Mouse (Mus musculus): Measurements from ENCODE around the gene Ceacam15.
"Not testable (repeated sequence)": the region's sequence is repeated elsewhere in the genome, so short reads cannot be mapped to it uniquely, and the experiment has no call there.

Gene Ceacam15

GRCm38 (mm10) chr7:16675605-16676004 lies at the start of gene Ceacam15:
Gene Ceacam15, minus strand, starts transcription at chr7:16675705.
- Histone ChIP-seq H3K4me1 (replicated peaks; ENCODE audit: low read depth, low read length) (no peaks in the 10 kb centered on the region), H3K9me3 (ENCODE audit: low read length) (no peaks in the 10 kb centered on the region), H3K27me3 (ENCODE audit: insufficient read depth, low read length) (peaks cover 12% of the 10 kb centered on the region), H3K4me3 (replicated peaks; ENCODE audit: low read length) (no peak within 1 kb of the TSS), H3K36me3 (ENCODE audit: insufficient read depth, low read length) (no peaks in the 10 kb centered on the region)
- no peak for TF ChIP-seq CTCF (conservative IDR thresholded peaks at IDR 0.05; ENCODE audit: low read length)
- no peak for TF ChIP-seq NANOG (IDR thresholded peaks at IDR 0.05; ENCODE audit: borderline replicate concordance, low read length)
- no peak for TF ChIP-seq POU5F1 (IDR thresholded peaks at IDR 0.05; ENCODE audit: borderline replicate concordance, low read length)

GRCm38 (mm10) chr7:16722490-16722889 lies 47.0 kb upstream of the Ceacam15 start:
- peaks cover 18% of the 10 kb centered on the region for H3K4me1 ChIP-seq (replicated peaks; ENCODE audit: low read depth, low read length)
- H3K27me3 ChIP-seq (ENCODE audit: insufficient read depth, low read length); H3K4me3 ChIP-seq (replicated peaks; ENCODE audit: low read length); H3K36me3 ChIP-seq (ENCODE audit: insufficient read depth, low read length); H3K9me3 ChIP-seq (ENCODE audit: low read length): not testable (repeated sequence)

- Histone ChIP-seq H3K4me3 (replicated peaks; ENCODE audit: low read length) (no peak within 1 kb of the TSS), H3K36me3 (ENCODE audit: insufficient read depth, low read length) (no peaks in the 10 kb centered on the region), H3K27me3 (ENCODE audit: insufficient read depth, low read length) (peaks cover 4% of the 10 kb centered on the region; the same call in 1 of the 2 replicates), H3K9me3 (ENCODE audit: low read length) (no peaks in the 10 kb centered on the region), H3K4me1 (replicated peaks; ENCODE audit: low read depth, low read length) (peaks cover 20% of the 10 kb centered on the region)
- TF ChIP-seq CTCF (conservative IDR thresholded peaks at IDR 0.05; ENCODE audit: low read length) (no peak), POU5F1 (IDR thresholded peaks at IDR 0.05; ENCODE audit: borderline replicate concordance, low read length) (no peak), NANOG (IDR thresholded peaks at IDR 0.05; ENCODE audit: borderline replicate concordance, low read length) (no peak)
Observed at GRCm38 (mm10) chr7:16721629-16722028, 46.1 kb upstream of the Ceacam15 start, which contains the start of gene Ceacam9. Gene Ceacam9, plus strand, starts transcription at chr7:16721929.

- not testable (repeated sequence) for H3K9me3 ChIP-seq (ENCODE audit: low read length); H3K27me3 ChIP-seq (ENCODE audit: insufficient read depth, low read length); H3K36me3 ChIP-seq (ENCODE audit: insufficient read depth, low read length)
- Histone ChIP-seq H3K4me1 (replicated peaks; ENCODE audit: low read depth, low read length) (peaks cover 34% of the 10 kb centered on the region), H3K4me3 (replicated peaks; ENCODE audit: low read length) (peak overlapping the region; percentile 72)
Observed at GRCm38 (mm10) chr7:16716456-16717152, 41.1 kb upstream of the Ceacam15 start.

- H3K4me1 ChIP-seq (replicated peaks; ENCODE audit: low read depth, low read length) = peaks cover 39% of the 10 kb centered on the region
- no peaks in the 10 kb centered on the region for H3K9me3 ChIP-seq (ENCODE audit: low read length)
- TF ChIP-seq CTCF (conservative IDR thresholded peaks at IDR 0.05; ENCODE audit: low read length) = peak; percentile 44
- no peak for TF ChIP-seq NANOG (IDR thresholded peaks at IDR 0.05; ENCODE audit: borderline replicate concordance, low read length)
- no peaks in the 10 kb centered on the region for H3K27me3 ChIP-seq (ENCODE audit: insufficient read depth, low read length)
- H3K36me3 ChIP-seq (ENCODE audit: insufficient read depth, low read length) = 0 out of 2 replicates have a peak, but pooled peaks cover 5% of the 10 kb centered on the region
- H3K4me3 ChIP-seq (replicated peaks; ENCODE audit: low read length) = peak overlapping the region; percentile 77
Observed at GRCm38 (mm10) chr7:16712633-16713415, 37.3 kb upstream of the Ceacam15 start.

- no peak overlapping the region for H3K4me3 ChIP-seq (replicated peaks; ENCODE audit: low read length)
- no peaks in the 10 kb centered on the region for H3K9me3 ChIP-seq (ENCODE audit: low read length)
- H3K36me3 ChIP-seq (ENCODE audit: insufficient read depth, low read length) = 0 out of 2 replicates have a peak, but pooled peaks cover 5% of the 10 kb centered on the region
- 0 out of 2 replicates have a peak, but pooled peaks cover 2% of the 10 kb centered on the region for H3K27me3 ChIP-seq (ENCODE audit: insufficient read depth, low read length)
- peaks cover 46% of the 10 kb centered on the region for H3K4me1 ChIP-seq (replicated peaks; ENCODE audit: low read depth, low read length)
- TF ChIP-seq NANOG (IDR thresholded peaks at IDR 0.05; ENCODE audit: borderline replicate concordance, low read length) (no peak), CTCF (conservative IDR thresholded peaks at IDR 0.05; ENCODE audit: low read length) (no peak), POU5F1 (IDR thresholded peaks at IDR 0.05; ENCODE audit: borderline replicate concordance, low read length) (no peak)
Observed at GRCm38 (mm10) chr7:16710604-16711003, 35.1 kb upstream of the Ceacam15 start.

- Histone ChIP-seq H3K4me1 (replicated peaks; ENCODE audit: low read depth, low read length) (peaks cover 36% of the 10 kb centered on the region), H3K9me3 (ENCODE audit: low read length) (no peaks in the 10 kb centered on the region), H3K4me3 (replicated peaks; ENCODE audit: low read length) (no peak overlapping the region), H3K36me3 (ENCODE audit: insufficient read depth, low read length) (no peaks in the 10 kb centered on the region), H3K27me3 (ENCODE audit: insufficient read depth, low read length) (0 out of 2 replicates have a peak, but pooled peaks cover 2% of the 10 kb centered on the region)
- TF ChIP-seq POU5F1 (IDR thresholded peaks at IDR 0.05; ENCODE audit: borderline replicate concordance, low read length) (no peak), NANOG (IDR thresholded peaks at IDR 0.05; ENCODE audit: borderline replicate concordance, low read length) (no peak), CTCF (conservative IDR thresholded peaks at IDR 0.05; ENCODE audit: low read length) (no peak)
Observed at GRCm38 (mm10) chr7:16708244-16708643, 32.7 kb upstream of the Ceacam15 start.

- no peaks in the 10 kb centered on the region for H3K36me3 ChIP-seq (ENCODE audit: insufficient read depth, low read length)
- H3K9me3 ChIP-seq (ENCODE audit: low read length) = no peaks in the 10 kb centered on the region
- no peak for TF ChIP-seq CTCF (conservative IDR thresholded peaks at IDR 0.05; ENCODE audit: low read length)
- no peak for TF ChIP-seq NANOG (IDR thresholded peaks at IDR 0.05; ENCODE audit: borderline replicate concordance, low read length)
- TF ChIP-seq POU5F1 (IDR thresholded peaks at IDR 0.05; ENCODE audit: borderline replicate concordance, low read length) = no peak
Observed at GRCm38 (mm10) chr7:16706385-16706784, 30.9 kb upstream of the Ceacam15 start.

More at GRCm38 (mm10) chr7:16706385-16706784, 30.9 kb upstream of the Ceacam15 start:
- Histone ChIP-seq H3K4me3 (replicated peaks; ENCODE audit: low read length) (no peak overlapping the region), H3K4me1 (replicated peaks; ENCODE audit: low read depth, low read length) (peaks cover 28% of the 10 kb centered on the region), H3K27me3 (ENCODE audit: insufficient read depth, low read length) (0 out of 2 replicates have a peak, but pooled peaks cover 2% of the 10 kb centered on the region)

All from E14TG2a.4 (cell line).